Mouse (Mus musculus): ENCODE results near the gene Nipsnap2. TPM values are rescaled to one million over a fixed set of nuclear protein-coding genes. Genes with fewer than 3 reads are reported as not detected.
"Not testable (repeated sequence)": the region's sequence is repeated elsewhere in the genome, so short reads cannot be mapped to it uniquely, and the experiment has no call there.

The Nipsnap2 gene
- polyA plus RNA-seq, 1 experiment = not detected

DNA sequence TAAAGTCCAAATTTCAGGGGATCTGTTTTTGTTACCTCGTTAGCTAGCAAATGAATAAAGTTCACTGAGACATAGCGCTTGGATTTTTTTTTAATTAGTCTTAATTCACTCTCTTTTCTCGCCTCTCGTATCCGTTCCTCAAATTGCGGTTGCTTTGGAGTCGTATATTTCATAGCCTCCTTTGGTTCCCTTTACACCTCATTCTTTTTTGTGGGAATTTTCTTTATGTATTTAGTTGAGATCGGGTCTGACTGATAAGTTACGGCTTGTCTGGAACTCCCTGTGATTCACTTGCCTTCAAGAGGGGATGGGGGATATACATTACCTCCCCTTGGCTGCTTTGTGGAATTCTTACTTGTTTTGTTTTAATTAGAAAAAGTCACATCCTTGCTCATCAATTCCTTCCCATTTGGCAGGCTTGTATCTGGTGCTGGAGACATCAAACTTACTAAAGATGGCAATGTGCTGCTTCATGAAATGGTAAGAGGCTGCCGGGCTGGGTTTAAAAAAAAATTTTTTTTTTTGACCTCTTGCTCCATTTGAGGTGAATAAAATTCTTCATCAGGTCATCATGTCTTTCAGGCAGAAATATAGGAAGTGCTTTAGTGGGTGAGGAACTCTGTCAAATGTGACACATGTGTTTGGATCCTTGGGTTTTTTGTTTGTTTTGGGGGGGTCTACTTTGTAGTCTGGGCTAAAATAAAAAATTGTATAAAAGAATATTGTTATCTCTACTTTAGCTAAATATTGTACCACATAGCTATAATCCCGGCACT, 63.1 kb downstream of the Nipsnap2 start:
- 10% methylated on average over 11 of the region's 11 CpGs for WGBS
- peak overlapping the region; percentile 85; the same call in 1 of the 2 replicates for H3K27ac ChIP-seq (ENCODE audit: insufficient read depth, low read depth, low read length)
- H3K4me1 ChIP-seq (ENCODE audit: control insufficient read depth, insufficient read depth, low read length) = peaks cover 4% of the 10 kb centered on the region; the same call in 1 of the 2 replicates
- TF ChIP-seq CTCF (IDR thresholded peaks at IDR 0.05; ENCODE audit: insufficient read depth, low read depth, low read length) (no peak), POLR2A (IDR thresholded peaks at IDR 0.05; ENCODE audit: insufficient read depth, low read depth, low read length) (no peak)
- peak overlapping the region; percentile 95 for H3K4me3 ChIP-seq (ENCODE audit: insufficient read depth, low read depth, low read length)

GRCm38 (mm10) chr5:129790591-129790990, 65.7 kb downstream of the Nipsnap2 start:
- not testable (repeated sequence) for H3K4me1 ChIP-seq (ENCODE audit: control insufficient read depth, insufficient read depth, low read length); H3K27ac ChIP-seq (ENCODE audit: insufficient read depth, low read depth, low read length); H3K4me3 ChIP-seq (ENCODE audit: insufficient read depth, low read depth, low read length)
- WGBS = 90% methylated on average over 8 of the region's 8 CpGs

Other genes with a start within 250 kb of the Nipsnap2 start
- gene Sfswap, start 223.8 kb upstream of the Nipsnap2 start, polyA plus RNA-seq (2012; ENCODE audit: insufficient read depth, insufficient read length, low replicate concordance, missing spikeins) = 361 TPM in 1 of 2 replicates, not detected in the other
- gene Mmp17, start 140.9 kb upstream of the Nipsnap2 start, polyA plus RNA-seq (2012; ENCODE audit: insufficient read depth, insufficient read length, low replicate concordance, missing spikeins) = not detected in 2 replicates
- gene Zfp11, start 55.0 kb upstream of the Nipsnap2 start, polyA plus RNA-seq (2012; ENCODE audit: insufficient read depth, insufficient read length, low replicate concordance, missing spikeins) = not detected in 2 replicates
- gene Sept14, start 16.6 kb upstream of the Nipsnap2 start, polyA plus RNA-seq (2012; ENCODE audit: insufficient read depth, insufficient read length, low replicate concordance, missing spikeins) = not detected in 2 replicates
- not detected in 2 replicates for gene Mrps17, start 9.6 kb upstream of the Nipsnap2 start, polyA plus RNA-seq (2012; ENCODE audit: insufficient read depth, insufficient read length, low replicate concordance, missing spikeins)
- gene Psph, start 62.4 kb downstream of the Nipsnap2 start, polyA plus RNA-seq (2012; ENCODE audit: insufficient read depth, insufficient read length, low replicate concordance, missing spikeins) = not detected in 2 replicates
- gene Sumf2, start 121.9 kb downstream of the Nipsnap2 start, polyA plus RNA-seq (2012; ENCODE audit: insufficient read depth, insufficient read length, low replicate concordance, missing spikeins) = not detected in 2 replicates
- not detected in 2 replicates for gene Chchd2, start 162.4 kb downstream of the Nipsnap2 start, polyA plus RNA-seq (2012; ENCODE audit: insufficient read depth, insufficient read length, low replicate concordance, missing spikeins)
- not detected in 2 replicates for gene Zbed5, start 170.7 kb downstream of the Nipsnap2 start, polyA plus RNA-seq (2012; ENCODE audit: insufficient read depth, insufficient read length, low replicate concordance, missing spikeins)
- not detected in 2 replicates for gene Phkg1, start 173.5 kb downstream of the Nipsnap2 start, polyA plus RNA-seq (2012; ENCODE audit: insufficient read depth, insufficient read length, low replicate concordance, missing spikeins)
- not detected in 2 replicates for gene Nupr1l, start 183.5 kb downstream of the Nipsnap2 start, polyA plus RNA-seq (2012; ENCODE audit: insufficient read depth, insufficient read length, low replicate concordance, missing spikeins)
- gene Vkorc1l1, start 216.9 kb downstream of the Nipsnap2 start, polyA plus RNA-seq (2012; ENCODE audit: insufficient read depth, insufficient read length, low replicate concordance, missing spikeins) = not detected in 2 replicates